Mouse (Mus musculus): ENCODE data around the gene Gtf3c4.

Gene Gtf3c4

DNA sequence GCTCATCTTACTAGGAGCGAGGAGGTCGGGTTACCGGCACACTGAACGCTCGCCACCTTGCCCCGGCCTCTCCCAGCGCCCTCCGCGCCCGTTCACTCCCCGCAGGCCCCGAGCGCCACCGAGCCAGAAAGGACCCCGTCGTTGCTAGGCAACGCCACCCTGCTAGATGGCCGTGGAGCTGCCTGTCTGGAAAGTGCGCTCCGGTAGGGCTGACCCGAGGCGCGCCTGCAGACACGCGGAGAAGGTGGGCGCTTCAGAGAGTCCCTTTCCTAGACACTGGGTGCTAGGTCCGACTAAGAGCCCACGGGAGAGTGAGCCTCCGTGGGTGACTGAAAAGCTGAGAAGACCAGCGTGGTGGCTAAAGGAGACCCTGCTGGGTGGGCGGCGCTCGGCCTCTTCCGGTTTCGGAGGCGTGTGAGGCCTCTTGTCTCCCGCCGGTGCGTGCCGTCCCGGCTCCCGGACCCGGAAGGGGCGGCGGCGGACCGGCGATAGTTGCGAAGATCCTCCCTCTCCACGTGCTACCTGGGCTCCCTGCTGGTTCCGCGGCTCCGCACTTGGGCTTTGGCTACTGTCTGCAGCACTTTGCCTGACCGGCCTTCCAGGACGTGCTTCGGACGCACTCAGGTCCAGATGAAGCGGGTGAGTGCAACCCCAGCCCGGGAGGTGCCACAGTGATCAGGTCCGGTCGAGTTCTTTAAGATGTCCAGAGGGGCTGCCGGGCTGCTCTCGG is at the start of gene Gtf3c4, which contains the start of gene Ddx31:
Gene Gtf3c4, minus strand, starts transcription at position 139 of the 730 bp plus-strand sequence.
Gene Ddx31, plus strand, starts transcription at position 185 of the 730 bp plus-strand sequence.
- DNase-seq (ENCODE audit: low spot score), result peak; percentile 96

DNA sequence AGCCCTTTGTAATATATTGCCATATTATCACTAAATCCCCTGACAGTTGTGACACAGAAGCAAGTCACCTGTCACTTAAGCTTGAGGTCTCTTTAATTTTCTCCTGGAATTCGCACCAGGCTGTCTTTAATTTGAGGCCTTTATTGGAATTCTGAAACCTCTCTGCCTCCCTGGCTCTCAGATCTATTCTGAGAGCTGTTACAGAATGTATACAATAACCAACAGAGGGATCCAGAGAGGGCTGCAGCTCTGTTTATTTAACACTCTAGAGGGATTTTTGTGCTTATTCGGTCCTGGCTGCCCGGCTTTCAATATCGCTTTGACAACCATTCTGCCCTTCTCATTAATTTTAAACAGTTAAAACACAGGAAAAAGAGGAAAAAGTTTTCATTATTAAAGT is 44.8 kb upstream of the Gtf3c4 start:
- DNase-seq (ENCODE audit: low spot score), result no peak

DNA sequence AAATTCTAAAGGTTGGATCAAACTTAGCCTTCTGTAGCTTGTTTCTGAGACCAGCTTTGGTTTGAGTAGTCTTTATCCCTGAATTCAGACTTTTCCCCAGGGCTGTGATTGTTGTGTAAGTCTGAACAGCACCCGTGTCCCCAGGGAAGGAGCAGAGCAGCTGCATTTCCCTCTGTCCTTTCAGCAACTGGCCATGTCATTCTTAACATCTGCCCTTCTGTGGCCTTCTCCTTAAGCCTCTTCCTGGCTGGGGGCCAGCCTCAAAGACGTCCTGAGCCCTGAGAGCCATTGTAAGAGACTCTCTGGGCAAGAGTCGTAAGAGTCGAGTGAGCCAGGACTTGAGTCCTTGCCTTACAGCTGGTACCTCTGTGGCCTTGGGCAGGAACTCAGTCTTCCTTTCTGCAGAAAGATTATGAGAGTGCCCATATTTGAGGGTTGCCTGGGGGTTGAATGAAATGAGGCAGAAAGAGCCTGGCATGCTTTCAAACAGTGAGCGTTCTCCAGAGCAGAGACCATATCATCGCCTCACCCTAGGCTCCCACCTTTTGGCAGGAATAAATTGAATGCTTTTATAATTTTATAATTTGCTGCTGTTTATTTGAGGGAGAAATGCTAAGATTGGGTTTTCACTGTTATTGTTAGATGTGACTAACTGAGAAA is 42.8 kb upstream of the Gtf3c4 start:
- DNase-seq (ENCODE audit: low spot score), result no peak

DNA sequence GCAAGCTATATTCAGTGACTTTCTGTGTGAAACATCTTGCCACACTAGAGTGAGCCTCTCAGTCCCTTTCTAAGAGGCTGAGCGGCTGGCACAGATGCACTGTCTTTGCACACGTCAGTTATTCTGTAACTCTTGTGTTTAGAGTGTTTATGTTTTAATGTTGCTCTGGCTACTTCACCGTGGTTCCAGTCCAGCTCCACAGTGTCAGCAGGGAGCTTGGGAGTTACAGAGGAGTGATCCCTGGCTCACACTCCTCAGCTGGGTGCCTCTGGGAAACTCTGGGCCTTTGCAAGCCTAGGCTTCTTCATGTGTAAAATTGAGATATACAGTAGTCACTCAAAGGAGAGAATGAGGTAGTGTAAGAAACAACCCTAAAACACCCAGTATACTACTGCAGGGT is 41.9 kb upstream of the Gtf3c4 start:
- no peak for DNase-seq (ENCODE audit: low spot score)

DNA sequence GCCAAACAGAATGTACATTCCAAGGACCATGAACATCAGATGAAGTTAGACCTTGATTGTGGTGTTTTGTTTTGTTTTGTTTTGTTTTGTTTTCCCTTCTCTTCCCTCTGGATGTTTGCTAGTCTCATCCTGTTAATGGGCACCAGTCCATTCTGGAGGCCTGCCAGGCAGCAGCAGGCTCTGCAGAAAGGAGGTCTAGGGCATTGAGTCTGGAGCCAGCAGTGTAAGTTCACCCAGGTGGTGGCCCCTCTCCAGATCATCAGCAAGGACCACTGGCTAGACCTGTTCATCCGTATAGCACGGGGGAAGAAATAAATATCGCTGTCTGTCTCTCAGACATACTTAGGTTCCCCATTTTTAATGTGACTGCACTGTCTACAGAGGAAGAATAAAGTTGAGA is 41.1 kb upstream of the Gtf3c4 start:
- DNase-seq (ENCODE audit: low spot score), result no peak

GRCm38 (mm10) chr2:28875554-28875953 is 35.4 kb upstream of the Gtf3c4 start:
- no peak for DNase-seq (ENCODE audit: low spot score)

- DNase-seq (ENCODE audit: low spot score), result no peak
These were observed 27.3 kb upstream of the Gtf3c4 start for GRCm38 (mm10) chr2:28867495-28867894.

DNA sequence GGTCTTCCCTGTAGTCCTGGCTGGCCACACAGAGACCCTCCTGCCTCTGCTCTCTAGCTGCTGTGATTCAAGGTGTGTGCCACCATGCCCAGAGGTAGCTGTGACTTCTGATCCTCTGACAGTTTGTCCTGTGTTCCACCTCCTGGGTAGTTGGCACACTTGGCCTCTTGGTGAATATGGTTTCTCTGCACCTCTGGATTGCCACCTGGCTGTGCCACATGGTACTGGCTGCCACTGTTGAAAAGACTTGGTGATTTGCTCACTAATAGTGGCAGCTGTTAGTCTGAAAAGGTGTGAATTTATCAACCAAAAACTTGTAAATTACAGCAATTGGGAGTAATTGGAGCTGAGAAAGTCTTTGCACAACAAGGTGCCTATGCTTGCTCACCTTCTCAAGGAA is 23.7 kb upstream of the Gtf3c4 start:
- no peak for DNase-seq (ENCODE audit: low spot score)

GRCm38 (mm10) chr2:28860678-28861423 is 20.7 kb upstream of the Gtf3c4 start:
- no peak for DNase-seq (ENCODE audit: low spot score)

- DNase-seq (ENCODE audit: low spot score), result no peak
These were observed 19.1 kb upstream of the Gtf3c4 start for GRCm38 (mm10) chr2:28859303-28859702.

DNA sequence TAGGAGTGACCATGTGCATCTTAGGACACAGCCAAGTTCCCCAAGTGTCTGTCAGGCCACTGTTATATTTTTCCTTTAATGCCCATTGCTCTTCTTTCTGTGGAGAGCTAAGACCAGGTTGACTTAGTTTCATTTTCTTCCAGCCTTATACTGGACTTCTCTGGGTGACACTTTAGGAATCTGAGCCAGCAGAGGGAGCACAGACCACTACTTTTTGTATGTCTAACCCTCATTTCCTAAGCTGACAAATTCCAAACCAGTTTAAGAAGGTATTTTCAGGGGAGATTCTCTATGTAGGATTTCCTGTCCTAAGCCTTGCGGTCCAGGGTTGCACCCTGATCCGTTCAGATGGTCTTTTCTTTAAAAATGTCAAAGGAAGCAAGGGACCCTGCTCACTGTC is 15.6 kb upstream of the Gtf3c4 start:
- DNase-seq (ENCODE audit: low spot score), result no peak

DNA sequence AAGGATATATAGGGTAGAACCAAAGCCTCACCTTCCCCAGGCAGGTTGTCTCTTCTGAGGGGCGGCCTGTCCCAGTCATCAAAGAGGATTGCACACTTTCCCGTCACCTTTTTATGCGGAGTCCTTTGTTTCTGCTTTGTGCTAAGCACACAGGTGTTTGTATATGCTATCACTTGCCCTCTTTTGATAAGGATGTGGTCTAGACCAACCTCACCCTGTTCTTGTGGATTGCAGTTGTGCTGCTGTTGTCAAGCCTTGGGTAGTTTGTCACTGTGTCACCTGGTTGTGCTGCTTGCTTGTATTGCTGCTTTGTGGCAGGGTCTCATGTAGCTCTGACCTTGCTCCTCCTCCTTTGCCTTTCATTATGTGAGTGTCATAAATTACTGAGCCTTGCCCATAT is 12.4 kb upstream of the Gtf3c4 start:
- no peak for DNase-seq (ENCODE audit: low spot score)

DNA sequence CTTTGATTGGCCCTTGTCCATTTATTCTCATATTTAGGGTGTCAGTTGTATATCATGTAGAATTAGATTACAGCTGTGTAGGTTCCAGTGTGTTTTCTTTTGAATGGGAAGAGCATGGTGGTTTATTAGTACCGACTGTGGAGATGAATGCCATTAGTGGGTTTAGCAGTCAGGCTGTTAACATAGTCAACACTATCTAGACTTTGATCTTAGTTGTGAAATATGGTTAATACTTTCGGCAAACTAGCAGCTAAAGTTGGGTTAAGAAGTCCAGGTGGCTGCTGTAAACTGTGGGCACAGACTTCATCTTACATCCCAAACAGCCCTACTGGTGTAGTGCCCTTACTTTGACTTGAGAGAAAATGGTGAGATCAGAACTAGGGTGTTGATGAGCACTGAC is 8.7 kb upstream of the Gtf3c4 start:
- DNase-seq (ENCODE audit: low spot score), result no peak

- no peak for DNase-seq (ENCODE audit: low spot score)
These were observed 1.9 kb upstream of the Gtf3c4 start for GRCm38 (mm10) chr2:28842042-28842441.

DNA sequence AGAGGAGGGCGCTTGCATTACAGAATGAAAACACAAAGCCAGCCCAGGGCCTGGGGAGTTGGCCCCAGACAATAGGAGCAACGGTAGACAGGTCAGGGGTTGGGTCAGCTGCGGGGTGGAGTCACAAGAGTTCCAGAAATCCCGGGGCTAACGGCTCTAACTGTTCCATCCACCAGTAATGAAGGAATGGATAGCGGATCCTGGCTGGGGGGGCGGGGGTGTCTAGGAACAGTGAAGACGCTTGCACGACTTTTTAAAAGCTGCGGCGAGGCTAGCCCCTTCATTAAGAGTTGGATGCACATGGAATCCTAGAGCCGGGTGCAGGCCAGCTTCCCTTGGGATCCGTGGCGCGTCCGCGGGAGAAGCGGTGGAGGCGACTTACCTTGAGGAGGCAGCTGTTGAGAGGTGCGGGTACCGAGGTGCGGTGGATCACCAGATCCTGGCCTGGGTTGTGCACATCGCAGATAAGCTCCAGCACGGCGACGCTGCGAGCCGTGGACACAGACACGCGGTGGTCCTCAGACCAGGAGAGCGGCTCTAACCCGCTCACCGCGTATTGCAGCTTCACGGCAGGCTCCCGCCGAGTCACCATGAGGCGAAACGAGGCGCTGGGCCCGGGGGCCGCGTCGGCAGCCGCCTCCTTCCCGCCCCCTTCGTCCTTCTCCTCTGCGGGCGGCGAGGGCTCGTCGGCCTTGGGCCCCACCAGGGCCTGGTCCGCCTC is 499 bp downstream of the Gtf3c4 start:
- DNase-seq (ENCODE audit: low spot score), result no peak

- no peak for DNase-seq (ENCODE audit: low spot score)
These were observed 3.8 kb downstream of the Gtf3c4 start for GRCm38 (mm10) chr2:28836181-28836940.

- no peak for DNase-seq (ENCODE audit: low spot score)
These were observed 10.9 kb downstream of the Gtf3c4 start for GRCm38 (mm10) chr2:28829265-28829664.

DNA sequence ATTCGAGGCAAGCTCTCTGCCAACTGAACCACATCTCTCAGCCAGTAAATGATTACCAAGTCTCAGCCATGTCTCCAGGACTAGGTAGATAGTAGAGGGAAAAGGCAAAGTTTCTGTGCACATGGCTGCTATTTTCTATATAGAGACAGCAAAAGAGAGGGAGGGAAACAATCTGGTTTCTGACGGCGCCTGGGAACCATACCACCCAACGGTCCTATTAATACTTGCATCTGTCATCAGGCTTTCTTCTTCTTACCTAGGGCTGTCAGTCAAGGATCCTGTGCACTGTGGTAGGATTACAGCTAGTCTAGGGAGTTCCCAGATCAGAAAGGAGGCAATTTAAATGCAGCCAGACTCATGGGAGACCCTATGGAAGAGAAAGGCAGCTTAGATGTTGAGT is 21.3 kb downstream of the Gtf3c4 start:
- no peak for DNase-seq (ENCODE audit: low spot score)

GRCm38 (mm10) chr2:28810260-28811013 is 29.7 kb downstream of the Gtf3c4 start:
- DNase-seq (ENCODE audit: low spot score), result no peak

DNA sequence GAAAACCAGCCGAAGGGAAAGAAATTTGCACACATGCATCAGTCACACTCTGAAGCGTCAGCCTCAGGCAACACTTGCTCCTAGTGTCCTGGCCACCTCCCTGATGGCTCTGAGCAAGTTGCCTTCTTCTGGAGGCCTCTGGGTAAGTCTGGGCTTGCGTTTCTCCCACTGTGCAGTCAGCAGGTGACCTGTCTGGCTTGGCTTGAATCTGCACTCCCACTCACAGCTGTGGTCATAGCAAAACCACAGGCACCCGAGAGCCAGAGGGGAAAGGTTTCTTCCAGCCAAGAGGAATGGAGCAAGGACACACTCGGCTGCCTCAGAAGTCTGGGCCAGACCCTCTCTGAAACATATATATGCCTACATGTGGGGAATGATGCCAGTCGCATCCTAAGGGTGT is 31.3 kb downstream of the Gtf3c4 start:
- DNase-seq (ENCODE audit: low spot score), result no peak

- DNase-seq (ENCODE audit: low spot score), result no peak
These were observed 36.8 kb downstream of the Gtf3c4 start for GRCm38 (mm10) chr2:28803406-28803805.

Measured in ovary, postnatal 10 days (tissue).